Mouse (Mus musculus): ENCODE results near the gene C2cd4c. TPM values are rescaled to one million over a fixed set of nuclear protein-coding genes. Genes with fewer than 3 reads are reported as not detected.

Gene C2cd4c
- polyA plus RNA-seq (2015; fragmentation: Nextera tagmentation; extraction: Ambion mirVana) = 0.08 and 0.14 TPM in 2 replicates

- Histone ChIP-seq H3K27ac (no peak within 1 kb of the TSS), H3K36me3 (no peaks in the 10 kb centered on the region), H3K4me1 (peaks cover 14% of the 10 kb centered on the region), H3K9me3 (no peaks in the 10 kb centered on the region), H3K27me3 (replicated peaks) (peaks cover 24% of the 10 kb centered on the region), H3K4me2 (peak within 1 kb of the TSS; percentile 96), H3K4me3 (replicated peaks) (peak within 1 kb of the TSS; percentile 57), H3K9ac (peak within 1 kb of the TSS; percentile 42; the same call in 1 of the 2 replicates)
- 1% methylated on average over 60 of the region's 60 CpGs for WGBS
- ATAC-seq (ENCODE audit: insufficient read depth, low FRiP score, low read depth) = peak; percentile 89
Observed at GRCm38 (mm10) chr10:79613578-79614304, at the start of gene C2cd4c. TSS of gene C2cd4c (minus strand) at chr10:79614025.

DNA sequence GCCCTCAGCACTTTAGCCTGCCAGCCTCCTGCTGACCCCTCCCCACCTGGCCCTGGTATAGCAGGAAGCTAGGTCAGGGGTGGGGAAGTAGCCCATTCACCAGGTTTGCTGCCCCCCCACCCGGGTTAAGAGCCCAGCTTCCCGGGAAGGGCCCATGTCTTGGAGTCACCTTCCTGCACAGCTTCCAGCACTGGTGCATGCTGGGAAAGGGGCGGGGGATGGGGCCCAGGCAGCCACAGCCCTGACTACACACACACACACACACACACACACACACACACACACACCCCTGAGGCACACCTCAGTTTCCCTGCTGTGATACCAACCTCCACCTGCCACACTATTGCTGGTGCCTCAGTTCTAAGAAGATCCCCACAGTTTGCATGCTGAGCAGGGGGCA, 48.0 kb upstream of the C2cd4c start:
- no peaks in the 10 kb centered on the region for H3K27me3 ChIP-seq (replicated peaks)
- no peaks in the 10 kb centered on the region for H3K36me3 ChIP-seq
- no peak overlapping the region for H3K9ac ChIP-seq
- WGBS = 39% methylated on average over 3 of the region's 3 CpGs
- H3K4me2 ChIP-seq = no peak overlapping the region
- no peak overlapping the region for H3K27ac ChIP-seq
- H3K4me1 ChIP-seq = 0 out of 2 replicates have a peak, but pooled peaks cover 4% of the 10 kb centered on the region
- H3K9me3 ChIP-seq = no peaks in the 10 kb centered on the region
- no peak for ATAC-seq (ENCODE audit: insufficient read depth, low FRiP score, low read depth)
- H3K4me3 ChIP-seq (replicated peaks) = no peak overlapping the region

DNA sequence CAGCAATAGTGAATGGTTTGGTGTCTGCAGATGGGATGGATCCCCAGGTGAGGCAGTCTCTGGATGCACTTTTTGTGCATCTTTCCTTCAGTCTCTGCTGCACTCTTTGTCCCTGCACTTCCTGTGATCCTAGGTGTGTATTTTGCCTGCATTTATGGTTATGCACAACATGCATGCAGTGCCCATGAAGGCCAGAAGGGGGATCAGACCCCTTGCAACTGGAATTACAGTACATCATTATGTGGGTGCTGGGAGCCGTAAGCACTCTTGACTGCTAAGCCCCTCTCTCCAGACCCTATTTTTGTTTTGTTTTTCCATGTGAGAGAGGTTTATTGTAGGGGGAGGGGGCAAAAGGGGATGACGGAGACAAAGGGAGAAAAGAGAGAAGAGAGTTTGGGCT, 46.5 kb upstream of the C2cd4c start:
- Histone ChIP-seq H3K27me3 (replicated peaks) (no peaks in the 10 kb centered on the region), H3K4me2 (no peak overlapping the region), H3K9ac (no peak overlapping the region), H3K27ac (no peak overlapping the region), H3K4me1 (0 out of 2 replicates have a peak, but pooled peaks cover 4% of the 10 kb centered on the region), H3K36me3 (no peaks in the 10 kb centered on the region), H3K4me3 (replicated peaks) (no peak overlapping the region), H3K9me3 (no peaks in the 10 kb centered on the region)
- no peak for ATAC-seq (ENCODE audit: insufficient read depth, low FRiP score, low read depth)
- 83% methylated on average over 2 of the region's 2 CpGs for WGBS

DNA sequence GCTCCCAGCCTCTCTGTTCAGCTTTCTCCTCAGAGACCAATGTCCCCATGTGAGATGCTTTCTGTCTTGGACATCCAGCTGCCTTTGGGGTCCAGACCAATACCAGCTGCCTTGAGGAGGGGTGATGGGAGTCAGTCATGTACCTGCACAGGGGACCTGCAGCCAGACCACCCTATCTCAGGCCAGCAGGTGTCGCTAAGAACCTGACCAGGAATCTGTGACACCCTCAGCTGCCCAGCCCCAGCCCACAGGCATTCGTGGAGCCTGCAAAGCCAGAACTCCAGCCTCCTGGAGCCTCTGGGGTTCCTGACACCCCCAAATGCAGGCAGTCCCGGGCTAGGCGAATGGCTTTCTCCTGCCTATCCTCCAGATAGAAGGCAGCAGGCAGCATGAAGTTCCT, 45.0 kb upstream of the C2cd4c start:
- Histone ChIP-seq H3K27me3 (replicated peaks) (no peaks in the 10 kb centered on the region), H3K4me2 (no peak overlapping the region), H3K36me3 (no peaks in the 10 kb centered on the region), H3K27ac (no peak overlapping the region), H3K4me3 (replicated peaks) (no peak overlapping the region), H3K4me1 (no peaks in the 10 kb centered on the region), H3K9ac (no peak overlapping the region), H3K9me3 (no peaks in the 10 kb centered on the region)
- WGBS = 20% methylated on average over 4 of the region's 4 CpGs
- no peak for ATAC-seq (ENCODE audit: insufficient read depth, low FRiP score, low read depth)

DNA sequence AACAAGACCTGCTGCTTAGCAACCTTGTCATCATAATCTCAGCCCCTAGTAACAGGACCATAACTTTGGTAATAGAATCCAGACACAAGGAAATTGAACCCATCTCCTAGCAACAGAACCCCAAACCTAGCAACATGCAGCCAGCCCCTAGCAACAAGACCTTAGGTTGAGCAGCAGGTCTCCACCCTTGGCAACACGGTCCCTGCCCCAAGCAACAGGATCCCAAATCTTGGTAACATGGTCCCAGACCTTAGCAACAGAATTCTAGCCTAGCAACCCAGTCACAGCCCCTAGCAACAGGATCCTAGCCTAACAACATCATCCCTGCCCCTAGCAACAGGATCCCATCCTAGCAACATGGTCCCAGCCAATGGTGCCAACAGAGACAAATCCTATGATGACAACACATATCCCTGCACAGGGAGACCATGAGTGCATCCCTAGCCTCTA, 41.1 kb upstream of the C2cd4c start:
- WGBS = 40% methylated on average over 1 of the region's 1 CpGs
- Histone ChIP-seq H3K4me1 (no peaks in the 10 kb centered on the region), H3K27me3 (replicated peaks) (peaks cover 8% of the 10 kb centered on the region; the same call in 1 of the 2 replicates), H3K9ac (no peak overlapping the region), H3K9me3 (no peaks in the 10 kb centered on the region), H3K27ac (no peak overlapping the region), H3K36me3 (no peaks in the 10 kb centered on the region), H3K4me3 (replicated peaks) (no peak overlapping the region), H3K4me2 (no peak overlapping the region)
- ATAC-seq (ENCODE audit: insufficient read depth, low FRiP score, low read depth) = no peak

GRCm38 (mm10) chr10:79652789-79653188, 39.0 kb upstream of the C2cd4c start:
- no peak overlapping the region for H3K4me3 ChIP-seq (replicated peaks)
- H3K9me3 ChIP-seq = no peaks in the 10 kb centered on the region
- no peak overlapping the region for H3K9ac ChIP-seq
- H3K27me3 ChIP-seq (replicated peaks) = peaks cover 8% of the 10 kb centered on the region; the same call in 1 of the 2 replicates
- H3K4me2 ChIP-seq = no peak overlapping the region
- 83% methylated on average over 7 of the region's 7 CpGs for WGBS
- ATAC-seq (ENCODE audit: insufficient read depth, low FRiP score, low read depth) = no peak
- H3K4me1 ChIP-seq = no peaks in the 10 kb centered on the region
- no peak overlapping the region for H3K27ac ChIP-seq
- no peaks in the 10 kb centered on the region for H3K36me3 ChIP-seq

DNA sequence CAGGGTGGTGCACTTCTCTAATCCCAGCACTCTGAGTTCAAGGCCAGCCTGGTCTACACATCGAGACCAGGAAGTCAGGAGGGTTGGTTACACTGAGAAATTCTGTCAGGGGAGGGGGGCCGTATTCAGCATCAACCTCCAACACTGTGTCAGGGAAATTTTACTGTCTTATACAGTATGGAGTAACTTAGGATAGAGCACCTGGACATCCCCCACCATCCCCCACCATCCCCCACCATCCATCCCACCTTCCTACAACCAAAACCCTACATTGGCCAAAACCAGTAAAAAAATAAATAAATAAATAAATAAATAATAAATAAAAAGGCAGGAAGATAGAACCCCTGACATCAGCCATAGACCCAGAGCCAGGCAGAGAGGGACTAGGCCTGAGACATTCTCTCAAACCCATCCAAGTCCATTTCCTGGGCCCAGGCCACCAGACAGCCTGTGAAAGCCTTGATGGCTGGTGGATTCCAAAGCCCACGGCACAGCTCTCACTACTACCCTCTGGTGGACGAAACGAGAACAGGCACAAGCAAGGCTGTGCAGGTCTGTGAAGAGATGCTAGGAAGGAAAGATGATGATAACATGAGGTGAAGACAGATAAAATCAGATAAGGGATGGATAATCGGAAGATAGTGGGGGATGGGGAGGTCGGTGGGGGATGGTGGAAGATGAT, 35.4 kb upstream of the C2cd4c start:
- Histone ChIP-seq H3K36me3 (no peaks in the 10 kb centered on the region), H3K27me3 (replicated peaks) (peaks cover 8% of the 10 kb centered on the region; the same call in 1 of the 2 replicates), H3K4me2 (no peak overlapping the region), H3K27ac (no peak overlapping the region), H3K9ac (no peak overlapping the region), H3K9me3 (no peaks in the 10 kb centered on the region), H3K4me1 (no peaks in the 10 kb centered on the region), H3K4me3 (replicated peaks) (no peak overlapping the region)
- ATAC-seq (ENCODE audit: insufficient read depth, low FRiP score, low read depth) = no peak
- WGBS = 24% methylated on average over 7 of the region's 7 CpGs

GRCm38 (mm10) chr10:79645711-79646110, 31.9 kb upstream of the C2cd4c start, which contains the start of gene Odf3l2:
TSS of gene Odf3l2 (minus strand) at chr10:79645738.
- H3K27me3 ChIP-seq (replicated peaks) = no peaks in the 10 kb centered on the region
- no peaks in the 10 kb centered on the region for H3K4me1 ChIP-seq
- no peak within 1 kb of the TSS for H3K4me3 ChIP-seq (replicated peaks)
- H3K4me2 ChIP-seq = no peak within 1 kb of the TSS
- H3K27ac ChIP-seq = no peak within 1 kb of the TSS
- no peaks in the 10 kb centered on the region for H3K36me3 ChIP-seq
- WGBS = 71% methylated on average over 8 of the region's 8 CpGs
- ATAC-seq (ENCODE audit: insufficient read depth, low FRiP score, low read depth) = no peak
- H3K9ac ChIP-seq = no peak within 1 kb of the TSS
- no peaks in the 10 kb centered on the region for H3K9me3 ChIP-seq

- Histone ChIP-seq H3K27me3 (replicated peaks) (peaks cover 26% of the 10 kb centered on the region; the same call in 1 of the 2 replicates), H3K27ac (no peak overlapping the region), H3K4me2 (peak overlapping the region; percentile 92), H3K4me3 (replicated peaks) (peak overlapping the region; percentile 67), H3K4me1 (peaks cover 11% of the 10 kb centered on the region), H3K36me3 (no peaks in the 10 kb centered on the region), H3K9ac (no peak overlapping the region), H3K9me3 (no peaks in the 10 kb centered on the region)
- 10% methylated on average over 23 of the region's 23 CpGs for WGBS
- ATAC-seq (ENCODE audit: insufficient read depth, low FRiP score, low read depth) = peak; percentile 20; the same call in 1 of the 2 replicates
Observed at GRCm38 (mm10) chr10:79638486-79639204, 24.8 kb upstream of the C2cd4c start.

GRCm38 (mm10) chr10:79637128-79638110, 23.6 kb upstream of the C2cd4c start, which contains the start of gene Shc2:
TSS of gene Shc2 (minus strand) at chr10:79637918.
- Histone ChIP-seq H3K9ac (peak within 1 kb of the TSS; percentile 57), H3K27me3 (replicated peaks) (peaks cover 26% of the 10 kb centered on the region; the same call in 1 of the 2 replicates), H3K27ac (peak within 1 kb of the TSS; percentile 60; the same call in 1 of the 2 replicates), H3K4me1 (peaks cover 11% of the 10 kb centered on the region), H3K9me3 (no peaks in the 10 kb centered on the region), H3K36me3 (no peaks in the 10 kb centered on the region), H3K4me3 (replicated peaks) (peak within 1 kb of the TSS; percentile 67), H3K4me2 (peak within 1 kb of the TSS; percentile 92)
- WGBS = under 1% methylated on average over 103 of the region's 116 CpGs
- ATAC-seq (ENCODE audit: insufficient read depth, low FRiP score, low read depth) = peak; percentile 59; the same call in 1 of the 2 replicates

Data from stomach, embryonic 15.5 days (tissue).